Mouse (Mus musculus) neural tube, embryonic 11.5 days (tissue): Measurements from ENCODE around the gene Prf1. TPM values are rescaled to one million over a fixed set of nuclear protein-coding genes. Genes with fewer than 3 reads are reported as not detected.

Source experiments
- ATAC-seq: fragments of 200-750 bp; cut with Nextera tagmentation; 2 replicates; pipeline ENCODE4 v1.8.0; 2017; ENCODE audit warnings: moderate number of reproducible peaks, mild to moderate bottlenecking, moderate TSS enrichment, moderate library complexity; ENCODE audit not compliant: insufficient read depth, low FRiP score, low TSS enrichment
- DNase-seq: peaks from one replicate; pipeline ENCODE4 v3.0.0-alpha.2; 2015; ENCODE audit warnings: low spot score
- H3K27ac ChIP-seq: fragments of 300-500 bp; sonication (generic); 2 replicates; pipeline ENCODE4 v1.5.1; 2014; ENCODE audit warnings: low read depth, mild to moderate bottlenecking, low read length
- H3K27me3 ChIP-seq: fragments of 300-500 bp; sonication (generic); 2 replicates; pipeline ENCODE4 v1.6.1; 2014; ENCODE audit warnings: mild to moderate bottlenecking, low read length, mixed read lengths; ENCODE audit not compliant: control insufficient read depth, insufficient read depth
- H3K36me3 ChIP-seq: fragments of 300-500 bp; sonication (generic); 2 replicates; pipeline ENCODE4 v1.6.1; 2014; ENCODE audit warnings: mild to moderate bottlenecking, low read length, moderate library complexity, mixed read lengths; ENCODE audit not compliant: control insufficient read depth, insufficient read depth
- H3K4me1 ChIP-seq: fragments of 300-500 bp; sonication (generic); 2 replicates; pipeline ENCODE4 v1.6.1; 2014; ENCODE audit warnings: low read length, mixed read lengths; ENCODE audit not compliant: control insufficient read depth, insufficient read depth
- H3K4me2 ChIP-seq: fragments of 300-500 bp; sonication (generic); 2 replicates; pipeline ENCODE4 v1.6.1; 2014; ENCODE audit warnings: low read depth, mild to moderate bottlenecking, moderate library complexity
- H3K4me3 ChIP-seq: fragments of 300-500 bp; sonication (generic); 2 replicates; pipeline ENCODE4 v1.5.1; 2014; ENCODE audit warnings: low read depth, low read length
- H3K9ac ChIP-seq: fragments of 300-500 bp; sonication (generic); 2 replicates; pipeline ENCODE4 v1.6.1; 2014; ENCODE audit warnings: mild to moderate bottlenecking, low read length
- H3K9me3 ChIP-seq: fragments of 300-500 bp; sonication (generic); 2 replicates; pipeline ENCODE4 v1.6.1; 2016; ENCODE audit warnings: low read length; ENCODE audit not compliant: control insufficient read depth
- WGBS: fragments of 180-500 bp; shearing (Covaris S2); extraction: QIAGEN DNeasy Blood & Tissue Kit; methylation state at CpG from one replicate; pipeline ENCODE4 v1.1.7; 2014; 5-methylcytosine and 5-hydroxymethylcytosine counted together
- polyA plus RNA-seq: library from polyadenylated mRNA; unstranded; fragments of >200 nt; fragmentation: Nextera tagmentation; extraction: Ambion mirVana; gene quantifications from 2 replicates; pipeline ENCODE4 v1.2.1, GENCODE M21; 2014

The Prf1 gene
- polyA plus RNA-seq, 1 experiment from 2014 or later = not detected

DNA sequence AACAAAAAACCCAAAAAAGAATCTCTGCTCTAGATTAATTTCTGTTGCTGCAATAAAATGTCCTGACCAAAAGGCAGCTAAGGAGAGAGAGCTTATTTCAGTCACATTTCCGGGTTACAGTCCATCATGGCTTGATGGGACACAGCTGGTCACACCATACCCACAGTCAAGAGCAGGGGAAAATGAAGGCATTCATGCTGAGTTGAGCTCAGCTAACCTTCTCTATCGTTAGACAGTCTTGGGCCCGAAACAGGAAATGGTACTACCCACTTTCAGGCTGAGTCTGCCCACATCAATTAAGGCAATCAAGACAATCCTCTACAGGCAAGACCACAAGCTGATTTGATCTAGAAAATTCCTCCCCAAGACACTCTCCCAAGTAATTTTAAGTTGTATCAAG lies 3.4 kb downstream of the Prf1 start:
- Histone ChIP-seq H3K4me3 (no peak overlapping the region), H3K9me3 (no peaks in the 10 kb centered on the region), H3K4me1 (no peaks in the 10 kb centered on the region), H3K36me3 (no peaks in the 10 kb centered on the region), H3K4me2 (no peak overlapping the region), H3K27me3 (no peaks in the 10 kb centered on the region), H3K27ac (no peak overlapping the region), H3K9ac (no peak overlapping the region)
- WGBS = 87% methylated on average over 3 of the region's 3 CpGs
- ATAC-seq (no peak), DNase-seq (no peak)

DNA sequence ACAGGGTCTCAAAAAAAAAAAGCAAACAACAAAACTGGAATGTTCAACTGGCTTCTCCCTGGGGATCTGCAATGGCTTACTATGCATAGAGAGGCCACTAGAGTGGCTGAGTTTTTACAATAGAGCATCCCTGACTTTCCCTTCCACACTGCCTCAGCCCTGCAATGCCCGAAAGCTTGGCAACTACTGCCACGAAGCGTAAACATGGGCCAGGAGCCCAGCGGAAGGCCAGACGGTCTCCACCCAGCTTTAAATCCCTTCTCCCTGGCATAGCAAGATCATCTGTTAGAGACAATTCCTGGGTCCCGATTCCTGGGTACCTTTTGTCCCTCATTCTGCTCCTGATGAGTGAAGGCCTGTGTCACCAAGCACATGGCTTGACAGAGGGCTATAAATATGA lies 6.4 kb downstream of the Prf1 start:
- Histone ChIP-seq H3K27me3 (no peaks in the 10 kb centered on the region), H3K4me1 (no peaks in the 10 kb centered on the region), H3K27ac (no peak overlapping the region), H3K36me3 (no peaks in the 10 kb centered on the region), H3K9me3 (no peaks in the 10 kb centered on the region), H3K4me3 (no peak overlapping the region), H3K9ac (no peak overlapping the region), H3K4me2 (no peak overlapping the region)
- ATAC-seq = no peak
- 91% methylated on average over 6 of the region's 6 CpGs for WGBS
- DNase-seq = no peak

DNA sequence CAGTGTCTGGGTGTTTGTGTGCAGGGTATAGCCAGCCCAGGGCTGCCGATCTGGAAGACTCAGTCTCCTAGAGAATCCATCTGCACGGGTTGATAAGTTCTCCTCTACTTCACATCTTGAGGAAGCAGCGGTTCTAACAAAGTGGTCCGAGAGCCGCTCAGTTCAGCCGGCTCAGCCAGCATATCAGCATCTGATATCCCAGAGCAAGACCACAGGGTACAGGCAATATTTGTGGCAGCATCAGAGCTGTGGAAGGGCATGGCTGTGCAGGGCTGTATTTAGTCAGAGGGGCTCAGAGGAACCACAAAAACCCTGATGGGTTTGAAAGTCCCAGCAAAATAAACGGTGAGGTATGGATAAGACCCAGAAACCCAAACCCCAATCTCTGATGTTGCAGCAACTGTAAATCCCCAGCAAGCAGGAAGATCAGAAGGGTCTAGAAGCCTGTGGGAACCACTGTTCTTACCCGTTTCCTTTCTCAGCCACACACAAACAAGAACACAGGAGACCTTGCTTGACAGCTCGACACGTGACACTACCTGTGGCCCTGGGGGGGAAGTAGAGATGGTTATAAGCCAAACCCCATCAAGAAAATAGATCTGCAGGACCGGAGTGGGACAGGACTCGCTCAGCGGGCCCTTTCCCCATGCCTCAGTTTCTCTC lies 8.4 kb downstream of the Prf1 start:
- H3K4me1 ChIP-seq = no peaks in the 10 kb centered on the region
- no peak overlapping the region for H3K9ac ChIP-seq
- H3K27me3 ChIP-seq = no peaks in the 10 kb centered on the region
- no peak overlapping the region for H3K4me2 ChIP-seq
- no peaks in the 10 kb centered on the region for H3K9me3 ChIP-seq
- ATAC-seq (no peak), DNase-seq (no peak)
- WGBS = 87% methylated on average over 13 of the region's 13 CpGs
- H3K4me3 ChIP-seq = no peak overlapping the region
- no peaks in the 10 kb centered on the region for H3K36me3 ChIP-seq
- no peak overlapping the region for H3K27ac ChIP-seq

DNA sequence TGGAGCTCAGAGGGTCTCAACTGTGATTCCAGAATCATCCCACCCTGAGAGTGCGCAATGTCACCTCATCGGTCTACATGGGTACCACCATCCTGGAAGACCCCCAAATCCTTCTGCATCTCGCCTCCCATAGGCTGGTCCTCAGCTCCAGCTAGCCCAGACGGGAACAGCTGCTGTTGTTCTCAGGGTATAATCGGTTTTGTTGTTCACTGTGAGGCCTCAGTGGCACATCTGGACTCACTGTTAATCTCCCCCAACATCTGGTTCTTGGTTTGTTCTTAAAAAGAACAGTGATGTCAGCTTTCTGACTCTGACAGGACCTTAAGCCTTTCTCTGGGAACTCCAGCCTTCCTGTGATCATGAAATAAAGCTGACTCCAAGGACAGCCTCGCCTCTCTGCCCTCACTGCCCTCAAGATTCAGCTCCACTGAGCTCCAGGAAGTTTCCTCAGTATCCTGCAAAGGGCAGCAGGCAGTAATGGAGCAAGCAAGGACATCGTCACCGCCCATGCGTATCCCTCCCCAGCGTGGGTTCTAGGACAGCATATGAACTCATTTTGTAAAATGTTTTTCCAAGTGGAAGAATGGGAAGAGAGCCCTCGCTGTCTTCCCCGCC lies 11.2 kb downstream of the Prf1 start:
- no peak overlapping the region for H3K27ac ChIP-seq
- DNase-seq (no peak), ATAC-seq (no peak)
- 65% methylated on average over 12 of the region's 12 CpGs for WGBS
- H3K36me3 ChIP-seq = no peaks in the 10 kb centered on the region
- no peaks in the 10 kb centered on the region for H3K4me1 ChIP-seq
- H3K9ac ChIP-seq = no peak overlapping the region
- no peak overlapping the region for H3K4me2 ChIP-seq
- no peaks in the 10 kb centered on the region for H3K27me3 ChIP-seq
- no peaks in the 10 kb centered on the region for H3K9me3 ChIP-seq
- H3K4me3 ChIP-seq = no peak overlapping the region

DNA sequence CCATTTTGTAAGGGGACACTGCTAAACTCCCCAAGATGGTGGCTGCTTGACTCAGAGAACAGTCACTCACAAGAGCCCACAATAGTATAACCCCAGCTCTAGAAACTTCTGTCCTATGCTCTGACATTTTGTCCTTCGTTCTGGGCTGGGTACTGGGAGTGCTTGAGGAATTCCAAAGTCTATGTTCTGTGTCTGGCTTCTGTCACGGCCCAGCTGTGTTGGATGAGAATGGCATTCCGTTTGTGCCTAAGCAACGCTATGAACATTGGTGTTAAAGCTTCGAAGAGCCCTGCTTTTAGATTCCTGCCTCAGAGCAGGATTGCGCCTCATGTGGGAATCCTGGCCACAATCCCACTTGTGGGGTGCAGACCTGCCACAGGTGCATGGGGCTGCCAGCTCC lies 14.5 kb downstream of the Prf1 start:
- Histone ChIP-seq H3K4me1 (no peaks in the 10 kb centered on the region), H3K4me2 (no peak overlapping the region), H3K9ac (no peak overlapping the region), H3K36me3 (no peaks in the 10 kb centered on the region), H3K27me3 (no peaks in the 10 kb centered on the region), H3K9me3 (no peaks in the 10 kb centered on the region), H3K4me3 (no peak overlapping the region), H3K27ac (no peak overlapping the region)
- ATAC-seq (no peak), DNase-seq (no peak)
- 85% methylated on average over 6 of the region's 6 CpGs for WGBS

DNA sequence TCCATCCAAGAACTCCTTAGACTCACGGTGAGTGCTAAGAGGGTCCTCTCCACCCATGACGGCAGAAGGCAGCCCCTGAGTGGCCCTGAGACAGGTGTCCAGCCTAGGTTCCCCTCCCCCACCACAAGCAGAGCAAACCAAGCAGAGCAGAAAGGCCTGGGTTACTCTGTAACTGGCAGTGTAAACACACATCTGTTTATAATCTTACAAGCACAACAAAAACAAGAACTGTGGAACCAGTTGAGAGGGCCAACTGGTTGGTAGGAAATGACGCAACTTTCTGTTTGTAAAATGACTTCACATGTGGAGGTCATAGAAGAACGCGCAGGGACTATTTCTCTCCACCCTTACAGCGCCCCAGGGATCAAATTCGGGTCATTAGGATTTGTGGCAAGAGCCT lies 15.1 kb downstream of the Prf1 start:
- Histone ChIP-seq H3K27me3 (no peaks in the 10 kb centered on the region), H3K9ac (no peak overlapping the region), H3K36me3 (no peaks in the 10 kb centered on the region), H3K9me3 (no peaks in the 10 kb centered on the region), H3K27ac (no peak overlapping the region), H3K4me3 (no peak overlapping the region), H3K4me2 (no peak overlapping the region), H3K4me1 (no peaks in the 10 kb centered on the region)
- 41% methylated on average over 7 of the region's 7 CpGs for whole genome bisulfite sequencing
- ATAC-seq = no peak
- no peak for DNase-seq

DNA sequence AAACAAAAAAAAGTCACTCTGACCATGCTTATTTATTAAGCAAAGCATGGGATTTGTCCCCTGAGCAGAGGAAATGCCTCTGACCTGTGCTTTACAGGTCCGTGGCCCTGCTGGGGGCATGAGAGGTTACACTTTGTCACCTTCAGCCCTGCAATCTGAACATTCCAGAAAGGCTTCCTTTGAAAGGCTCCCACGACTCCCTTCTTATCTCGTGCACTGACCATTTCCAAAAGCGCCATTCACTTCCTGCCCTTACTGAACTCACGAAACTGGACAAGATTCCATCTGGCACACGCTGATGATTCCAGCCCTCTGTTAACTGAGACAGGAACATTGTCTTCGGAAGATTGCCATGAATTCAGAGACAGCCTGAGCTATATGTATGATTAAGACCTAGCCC lies 16.1 kb downstream of the Prf1 start:
- Histone ChIP-seq H3K27ac (no peak overlapping the region), H3K9me3 (no peaks in the 10 kb centered on the region), H3K4me2 (no peak overlapping the region), H3K4me3 (no peak overlapping the region), H3K4me1 (no peaks in the 10 kb centered on the region), H3K9ac (no peak overlapping the region), H3K36me3 (no peaks in the 10 kb centered on the region), H3K27me3 (no peaks in the 10 kb centered on the region)
- no peak for ATAC-seq
- 76% methylated on average over 7 of the region's 7 CpGs for WGBS
- no peak for DNase-seq

DNA sequence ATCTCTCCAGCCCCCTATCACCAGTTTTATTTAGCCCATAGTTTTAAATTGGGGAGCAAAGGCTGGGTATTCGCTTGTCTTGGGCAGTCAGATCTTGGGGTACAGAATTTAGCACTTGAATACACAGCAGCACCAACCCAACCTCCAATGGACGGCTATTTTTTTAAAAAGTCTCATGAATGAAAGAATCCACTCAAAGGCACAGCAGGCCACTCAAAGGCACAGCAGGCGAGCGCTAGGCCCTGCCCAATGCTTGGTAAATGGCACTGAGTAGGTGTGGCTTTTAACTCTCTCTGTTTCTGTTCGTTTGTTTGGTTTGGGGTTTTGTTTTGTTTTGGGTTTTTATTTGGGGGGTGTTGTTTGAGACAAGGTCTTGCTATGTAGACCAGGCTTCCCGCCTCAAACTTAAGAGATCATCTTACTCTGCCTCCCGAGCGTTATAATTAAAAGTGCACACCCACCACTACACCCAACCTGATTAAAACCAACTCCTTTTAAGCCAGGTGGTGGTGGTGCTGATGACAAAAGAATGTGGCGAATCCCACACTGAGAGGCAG lies 17.8 kb downstream of the Prf1 start:
- H3K27me3 ChIP-seq = no peaks in the 10 kb centered on the region
- H3K4me3 ChIP-seq = no peak overlapping the region
- ATAC-seq = no peak
- H3K9me3 ChIP-seq = no peaks in the 10 kb centered on the region
- 22% methylated on average over 9 of the region's 9 CpGs for WGBS
- H3K36me3 ChIP-seq = no peaks in the 10 kb centered on the region; the same call in 1 of the 2 replicates
- H3K27ac ChIP-seq = no peak overlapping the region
- no peaks in the 10 kb centered on the region for H3K4me1 ChIP-seq
- H3K4me2 ChIP-seq = no peak overlapping the region
- DNase-seq = no peak
- no peak overlapping the region for H3K9ac ChIP-seq

DNA sequence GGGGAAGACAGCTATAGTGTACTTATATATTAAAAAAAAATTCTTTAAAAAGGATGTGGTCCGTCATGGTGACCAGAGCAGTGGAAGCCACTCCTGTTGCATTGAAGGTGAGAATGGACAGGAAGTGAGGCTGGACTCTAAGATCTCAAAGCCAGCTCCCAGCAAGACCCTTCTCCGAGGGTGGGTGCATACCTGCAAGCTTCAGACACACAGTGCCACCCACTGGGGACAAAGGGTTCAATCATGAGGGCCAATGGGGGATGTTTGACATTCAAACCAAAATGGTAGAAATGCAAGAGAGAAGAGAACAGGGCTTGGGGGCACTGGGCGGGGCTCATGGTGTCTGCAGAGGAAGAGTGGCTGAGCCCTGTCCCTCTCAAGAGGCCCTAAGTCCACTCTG lies 20.9 kb downstream of the Prf1 start:
- no peaks in the 10 kb centered on the region for H3K4me1 ChIP-seq
- ATAC-seq (no peak), DNase-seq (no peak)
- H3K4me2 ChIP-seq = no peak overlapping the region
- no peak overlapping the region for H3K4me3 ChIP-seq
- no peaks in the 10 kb centered on the region for H3K9me3 ChIP-seq
- H3K27me3 ChIP-seq = no peaks in the 10 kb centered on the region
- no peak overlapping the region for H3K9ac ChIP-seq
- 91% methylated on average over 3 of the region's 3 CpGs for WGBS
- no peaks in the 10 kb centered on the region; the same call in 1 of the 2 replicates for H3K36me3 ChIP-seq
- H3K27ac ChIP-seq = no peak overlapping the region
